Mouse (Mus musculus): Measurements from ENCODE around the gene Cby3. TPM values are rescaled to one million over a fixed set of nuclear protein-coding genes. Genes with fewer than 3 reads are reported as not detected.

Gene Cby3
- polyA plus RNA-seq, 1 experiment from 2014 or later = 1.2 TPM

- Histone ChIP-seq H3K4me1 (no peaks in the 10 kb centered on the region), H3K36me3 (peaks cover 72% of the 10 kb centered on the region), H3K27me3 (no peaks in the 10 kb centered on the region), H3K27ac (replicated peaks) (no peak overlapping the region), H3K9me3 (no peaks in the 10 kb centered on the region), H3K9ac (replicated peaks) (no peak overlapping the region), H3K4me3 (no peak overlapping the region), H3K4me2 (replicated peaks) (no peak overlapping the region)
- WGBS = 92% methylated on average over 13 of the region's 13 CpGs
- no peak for ATAC-seq (replicated peaks)
These were observed 44.5 kb downstream of the Cby3 start for GRCm38 (mm10) chr11:50398803-50399202.

DNA sequence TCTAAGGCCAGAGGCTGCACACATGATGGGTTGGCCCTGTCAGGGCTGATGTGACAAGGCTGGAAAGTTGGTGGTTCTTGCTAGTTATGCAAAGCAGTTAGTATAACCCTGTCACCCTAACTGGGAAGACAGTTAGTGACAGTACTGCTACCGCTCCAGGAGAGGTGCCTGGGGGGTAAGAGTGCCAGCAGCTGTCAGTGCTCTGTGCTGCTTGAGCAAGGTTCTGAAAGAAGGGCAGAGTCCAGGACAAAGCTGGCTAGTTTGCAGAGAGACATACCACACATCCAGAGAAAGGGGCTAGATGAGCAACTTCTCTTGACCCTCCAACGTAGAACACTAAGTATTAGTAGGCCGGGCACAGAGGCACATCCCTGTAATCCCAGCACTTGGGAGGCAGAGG, 48.2 kb downstream of the Cby3 start:
- WGBS = 92% methylated on average over 3 of the region's 3 CpGs
- Histone ChIP-seq H3K4me2 (replicated peaks) (no peak overlapping the region), H3K27ac (replicated peaks) (no peak overlapping the region), H3K4me1 (no peaks in the 10 kb centered on the region), H3K36me3 (peaks cover 60% of the 10 kb centered on the region), H3K9ac (replicated peaks) (no peak overlapping the region), H3K9me3 (no peaks in the 10 kb centered on the region), H3K4me3 (no peak overlapping the region), H3K27me3 (no peaks in the 10 kb centered on the region)
- no peak for ATAC-seq (replicated peaks)

DNA sequence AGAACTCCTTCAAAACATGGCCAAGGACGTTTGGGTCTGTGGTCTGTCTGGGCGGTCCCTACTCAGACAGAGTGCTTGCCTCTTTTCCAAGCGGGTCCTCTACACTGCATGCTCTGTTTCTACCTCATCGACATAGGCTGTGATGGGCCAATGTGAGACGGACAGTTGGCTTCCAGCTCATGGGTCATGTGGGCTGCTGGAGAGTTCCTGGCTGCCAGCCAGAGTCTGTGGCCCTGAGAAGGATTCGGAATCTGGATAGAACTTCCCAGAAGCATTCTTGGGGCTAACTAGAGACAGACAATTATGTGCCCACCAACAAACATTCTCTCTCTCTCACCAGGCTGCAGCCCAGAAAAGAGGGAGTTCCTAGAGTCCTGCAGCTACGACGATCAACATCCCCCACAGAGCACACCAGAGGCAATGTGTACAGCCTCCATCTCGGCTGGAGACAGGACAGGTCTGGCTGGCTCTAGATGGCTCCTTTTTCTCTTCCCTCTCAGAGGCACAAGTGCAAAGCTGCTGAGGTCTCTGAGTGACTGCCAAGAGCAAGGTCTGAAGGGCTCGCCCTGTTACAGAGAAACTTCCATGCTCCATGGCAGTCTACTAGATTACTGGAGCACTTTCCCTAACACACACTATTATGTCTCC, 49.2 kb downstream of the Cby3 start:
- Histone ChIP-seq H3K36me3 (peaks cover 59% of the 10 kb centered on the region), H3K4me3 (no peak overlapping the region), H3K27ac (replicated peaks) (no peak overlapping the region), H3K4me2 (replicated peaks) (no peak overlapping the region), H3K27me3 (no peaks in the 10 kb centered on the region), H3K9me3 (no peaks in the 10 kb centered on the region), H3K4me1 (no peaks in the 10 kb centered on the region), H3K9ac (replicated peaks) (no peak overlapping the region)
- no peak for ATAC-seq (replicated peaks)
- WGBS = 78% methylated on average over 10 of the region's 10 CpGs

- Histone ChIP-seq H3K27me3 (no peaks in the 10 kb centered on the region), H3K4me3 (no peak overlapping the region), H3K9ac (replicated peaks) (no peak overlapping the region), H3K27ac (replicated peaks) (no peak overlapping the region), H3K4me1 (no peaks in the 10 kb centered on the region), H3K9me3 (no peaks in the 10 kb centered on the region), H3K36me3 (peaks cover 42% of the 10 kb centered on the region), H3K4me2 (replicated peaks) (no peak overlapping the region)
- ATAC-seq (replicated peaks) = no peak
- WGBS = 77% methylated on average over 6 of the region's 6 CpGs
These were observed 53.0 kb downstream of the Cby3 start for GRCm38 (mm10) chr11:50407235-50407634.

MicroRNA genes within 50 kb of the gene (microRNA counts, 519-probe panel; counts per million panel counts)
- 2,398 counts per million, percentile 48 among the panel's probes with 10 or more counts for microRNA mmu-miR-804

Small RNAs within 50 kb of the gene (microRNA-seq; reads per million reads assigned to microRNA genes)
- not detected for gene Mir804

Other genes with a start within 250 kb of the Cby3 start
- gene Tbc1d9b, start 223.1 kb upstream of the Cby3 start, polyA plus RNA-seq (2015; fragmentation: Nextera tagmentation; extraction: Ambion mirVana) = 37.0 and 37.5 TPM in 2 replicates
- gene Mrnip, start 180.0 kb upstream of the Cby3 start, polyA plus RNA-seq (2015; fragmentation: Nextera tagmentation; extraction: Ambion mirVana) = 28.6 and 31.9 TPM in 2 replicates
- gene Sqstm1, start 143.6 kb upstream of the Cby3 start, polyA plus RNA-seq (2015; fragmentation: Nextera tagmentation; extraction: Ambion mirVana) = 285 and 303 TPM in 2 replicates
- 40.3 and 46.3 TPM in 2 replicates for gene Mgat4b, start 143.6 kb upstream of the Cby3 start, polyA plus RNA-seq (2015; fragmentation: Nextera tagmentation; extraction: Ambion mirVana)
- 2.4 and 3.1 TPM in 2 replicates for gene Ltc4s, start 115.8 kb upstream of the Cby3 start, polyA plus RNA-seq (2015; fragmentation: Nextera tagmentation; extraction: Ambion mirVana)
- gene Maml1, start 62.2 kb upstream of the Cby3 start, polyA plus RNA-seq (2015; fragmentation: Nextera tagmentation; extraction: Ambion mirVana) = 3.8 and 4.6 TPM in 2 replicates
- gene Canx, start 28.8 kb upstream of the Cby3 start, polyA plus RNA-seq (2015; fragmentation: Nextera tagmentation; extraction: Ambion mirVana) = 241 and 250 TPM in 2 replicates
- 664 and 668 TPM in 2 replicates for gene Hnrnph1, start 22.5 kb downstream of the Cby3 start, polyA plus RNA-seq (2015; fragmentation: Nextera tagmentation; extraction: Ambion mirVana)
- gene Rufy1, start 76.7 kb downstream of the Cby3 start, polyA plus RNA-seq (2015; fragmentation: Nextera tagmentation; extraction: Ambion mirVana) = 29.5 and 30.0 TPM in 2 replicates
- gene Adamts2, start 247.6 kb downstream of the Cby3 start, polyA plus RNA-seq (2015; fragmentation: Nextera tagmentation; extraction: Ambion mirVana) = 2.5 and 2.8 TPM in 2 replicates